Mouse (Mus musculus): ENCODE data around the gene Lin52. TPM values are rescaled to one million over a fixed set of nuclear protein-coding genes. Genes with fewer than 3 reads are reported as not detected.

The Lin52 gene
- polyA plus RNA-seq, 1 experiment: 7.6 TPM

DNA sequence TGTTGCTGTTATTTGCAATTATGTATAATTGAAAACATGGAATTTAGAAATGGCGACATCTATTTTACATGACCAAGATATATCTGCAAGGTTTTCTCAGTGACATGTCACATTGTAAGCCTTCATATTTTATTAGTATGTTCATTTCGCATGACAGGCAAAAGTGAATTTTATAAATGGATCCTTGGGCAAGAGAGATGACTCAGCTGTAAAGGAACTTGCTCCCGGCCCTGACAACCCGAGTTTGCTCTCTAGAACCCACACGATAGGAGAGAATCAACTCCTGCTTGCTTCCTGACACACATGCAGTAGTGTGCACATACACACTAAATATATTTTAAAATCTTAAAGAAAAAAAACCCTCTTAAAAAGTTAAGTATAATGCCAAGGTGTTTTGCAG, 10.2 kb downstream of the Lin52 start:
- WGBS: 89% methylated on average over 5 of the region's 5 CpGs
- no peak for DNase-seq (ENCODE audit: low read depth, low spot score)

DNA sequence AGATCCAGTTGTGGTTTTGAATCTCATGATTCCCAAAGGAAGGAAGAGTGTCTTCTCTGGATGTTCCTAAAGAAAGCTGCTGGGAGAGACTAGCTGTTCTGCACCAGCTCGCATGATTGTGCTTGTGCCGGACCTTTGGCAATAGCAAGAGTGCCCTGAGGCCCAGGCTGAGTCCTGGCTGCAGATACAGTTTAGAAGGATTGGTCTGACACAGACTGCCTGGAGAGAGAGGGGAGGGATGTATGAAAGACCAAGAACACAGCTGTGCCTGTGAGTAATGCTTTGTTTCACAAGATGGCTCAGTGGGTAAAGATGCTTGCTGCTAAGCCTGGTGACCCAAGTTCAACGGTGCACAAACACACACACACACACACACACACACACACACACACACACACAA, 11.6 kb downstream of the Lin52 start:
- DNase-seq (ENCODE audit: low read depth, low spot score): no peak
- 89% methylated on average over 3 of the region's 3 CpGs for WGBS

DNA sequence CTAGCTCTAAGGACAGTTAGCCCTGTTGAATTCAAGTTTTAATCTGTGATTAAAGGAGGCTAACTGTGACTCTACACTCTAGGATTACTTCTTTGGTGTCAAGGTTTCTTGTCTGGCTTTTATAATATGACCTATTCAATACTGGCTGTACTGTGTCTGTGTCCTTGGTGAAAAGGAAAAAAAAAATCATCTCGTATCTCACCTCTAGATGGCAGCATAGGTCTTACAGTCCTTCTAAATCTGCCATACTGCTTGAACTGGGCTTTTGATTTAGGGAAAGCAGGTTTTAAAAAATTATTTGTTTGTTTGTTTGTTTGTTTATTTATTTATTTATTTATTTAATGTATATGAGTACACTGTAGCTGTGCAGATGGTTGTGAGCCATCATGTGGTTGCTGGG, 17.5 kb downstream of the Lin52 start:
- 0% methylated on average over 1 of the region's 1 CpGs for WGBS
- DNase-seq (ENCODE audit: low read depth, low spot score): no peak

DNA sequence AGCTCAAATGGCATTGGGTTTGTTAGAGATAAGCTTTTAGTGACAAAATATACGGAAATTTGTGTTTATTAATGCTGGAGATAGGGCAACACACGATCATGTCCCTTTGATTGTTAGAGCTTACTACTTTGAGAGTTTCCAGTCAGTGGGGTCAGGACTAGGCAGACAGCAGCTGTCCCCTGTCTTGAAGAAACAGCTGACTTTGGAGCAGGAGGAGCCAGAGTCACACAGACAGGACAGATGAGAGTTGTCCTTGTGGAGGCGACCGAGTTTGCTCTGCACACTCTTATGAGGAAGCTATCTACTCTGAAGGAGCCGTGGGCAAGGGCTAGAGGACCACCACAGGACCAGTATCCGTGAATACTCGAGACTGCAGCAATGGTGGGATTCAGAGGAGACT, 27.7 kb downstream of the Lin52 start:
- DNase-seq (ENCODE audit: low read depth, low spot score): no peak
- WGBS: 86% methylated on average over 7 of the region's 7 CpGs

- DNase-seq (ENCODE audit: low read depth, low spot score): no peak
- 69% methylated on average over 2 of the region's 2 CpGs for WGBS
These were observed 30.0 kb downstream of the Lin52 start for GRCm38 (mm10) chr12:84481251-84481650.

DNA sequence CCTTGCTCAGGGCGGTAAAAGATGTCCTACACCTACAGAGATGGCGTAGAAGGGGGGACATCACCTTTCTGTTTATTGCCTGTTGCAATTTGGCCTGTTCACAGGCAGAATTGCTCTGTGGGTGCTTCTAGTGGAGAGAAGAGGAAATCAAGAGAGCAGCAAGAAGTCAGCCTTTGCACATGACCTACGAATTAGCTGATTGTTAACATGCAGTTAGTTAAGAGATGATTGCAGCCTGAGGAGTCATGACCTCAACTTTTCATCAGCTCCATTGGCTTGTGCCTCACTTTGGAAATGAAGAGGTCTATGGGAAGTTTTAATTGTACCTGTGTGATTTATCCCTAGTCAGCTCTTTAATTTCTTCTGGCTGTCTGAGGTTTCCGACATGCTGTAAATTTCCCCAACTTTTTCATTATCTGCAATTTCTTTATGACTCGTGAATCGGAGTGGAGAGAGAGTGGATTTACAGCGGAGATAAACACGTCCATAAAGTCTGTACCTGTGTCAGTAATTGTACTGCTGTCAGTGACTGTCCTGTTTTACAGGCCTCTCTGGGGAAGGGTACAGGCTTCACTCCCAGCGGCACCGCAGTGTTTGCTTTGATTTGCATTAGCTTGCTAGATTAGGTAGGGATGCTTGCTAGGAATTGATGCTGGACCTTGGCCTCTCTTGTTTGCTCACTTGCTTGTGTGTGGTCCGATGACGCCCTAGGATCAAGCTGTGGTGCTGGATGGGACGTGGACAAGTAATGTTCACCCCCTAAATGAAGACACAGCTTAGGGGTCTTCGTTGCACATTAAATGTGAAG, 31.8 kb downstream of the Lin52 start:
- no peak for DNase-seq (ENCODE audit: low read depth, low spot score)

DNA sequence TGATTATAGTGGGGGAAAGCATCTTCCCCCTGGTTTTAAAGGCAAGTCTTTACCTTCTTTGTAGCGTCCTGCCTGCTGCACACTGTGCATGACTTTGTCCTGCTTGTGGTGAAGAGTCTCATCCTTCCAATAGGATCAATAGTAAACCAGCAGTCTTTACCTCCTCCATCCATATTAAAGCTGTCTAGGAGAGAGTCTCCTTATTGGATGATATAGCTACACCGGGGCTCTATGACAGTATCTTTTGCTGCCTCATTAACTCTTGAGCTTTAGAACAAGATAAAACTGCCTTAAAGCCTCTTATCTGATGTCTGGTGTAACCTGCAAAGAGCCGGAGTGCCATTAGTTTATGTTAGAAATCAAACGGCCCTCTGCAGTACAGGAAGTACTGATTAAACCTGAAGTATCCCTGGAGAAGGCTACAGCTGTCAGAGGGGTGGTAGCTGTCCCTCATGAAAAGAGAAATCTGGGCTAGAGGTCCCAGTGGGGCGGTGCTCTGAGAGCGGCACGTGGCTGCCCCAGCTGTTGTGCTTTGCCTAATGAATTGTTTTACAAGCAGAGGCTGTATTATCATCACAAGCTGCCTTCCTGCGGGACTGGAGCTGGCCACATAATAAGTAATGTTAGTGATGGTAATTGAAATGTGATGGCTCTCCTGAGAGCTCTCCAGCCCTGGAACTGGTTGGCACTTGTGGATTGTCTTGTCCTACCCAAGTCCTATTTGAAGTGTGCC, 36.3 kb downstream of the Lin52 start:
- no peak for DNase-seq (ENCODE audit: low read depth, low spot score)
- WGBS: 21% methylated on average over 8 of the region's 8 CpGs

More for the DNA sequence above, 31.8 kb downstream of the Lin52 start:
- 43% methylated on average over 14 of the region's 14 CpGs for WGBS

DNA sequence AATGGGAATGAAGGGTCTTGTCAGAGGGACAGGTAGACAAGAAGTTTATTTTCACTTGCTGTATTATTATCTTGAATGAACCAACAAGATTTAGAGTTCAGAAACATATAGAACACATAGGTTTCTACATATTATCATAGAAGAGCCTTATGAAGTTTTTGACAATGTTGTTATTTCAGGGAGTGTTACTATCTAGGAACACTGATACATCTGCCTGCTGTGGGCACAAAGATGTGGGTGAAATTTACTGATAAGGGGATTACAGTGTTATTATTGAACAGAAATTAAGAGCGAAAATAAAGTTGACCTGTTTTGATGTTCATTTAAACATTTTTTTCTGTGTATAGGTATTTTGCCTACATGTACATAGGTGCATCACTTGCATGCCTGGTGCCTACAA, 45.6 kb downstream of the Lin52 start:
- no peak for DNase-seq (ENCODE audit: low read depth, low spot score)
- 92% methylated on average over 1 of the region's 1 CpGs for WGBS

DNA sequence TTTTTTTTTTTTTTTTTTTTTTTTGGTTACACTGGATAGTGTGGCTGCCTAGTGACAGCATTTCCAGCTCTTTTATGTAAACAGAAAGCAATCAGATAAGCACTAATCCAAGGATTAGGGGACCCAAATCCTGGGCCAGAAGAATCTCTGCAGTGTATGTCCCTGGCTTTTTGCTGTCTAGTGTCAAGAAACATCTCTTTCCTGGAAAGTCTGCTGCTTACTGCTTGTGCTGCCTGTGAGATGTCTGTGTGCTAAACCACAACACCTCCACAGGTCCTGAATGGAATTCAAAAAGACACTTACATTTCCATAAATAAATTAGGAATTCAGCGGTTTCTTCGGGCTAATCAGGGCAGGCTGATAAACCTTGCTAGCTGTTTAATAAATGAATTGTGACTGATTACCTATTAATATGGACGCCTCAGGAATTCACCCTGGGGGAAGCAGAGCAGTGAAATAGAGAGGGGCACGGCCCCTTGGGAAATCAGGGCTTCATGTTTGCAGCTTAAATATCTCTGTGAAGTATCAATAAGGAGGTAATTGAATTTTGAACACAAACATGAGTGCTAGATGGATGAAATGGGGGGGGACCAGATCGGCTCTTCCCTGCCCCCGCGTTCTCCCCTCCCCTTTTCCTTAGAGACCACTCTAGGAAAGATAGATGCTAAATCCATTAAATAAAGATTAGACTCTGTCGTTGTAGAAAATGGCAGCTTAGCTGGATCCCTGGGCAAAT, 49.5 kb downstream of the Lin52 start:
- 88% methylated on average over 8 of the region's 8 CpGs for WGBS
- no peak for DNase-seq (ENCODE audit: low read depth, low spot score)

- 86% methylated on average over 4 of the region's 4 CpGs for WGBS
- no peak for DNase-seq (ENCODE audit: low read depth, low spot score)
These were observed 50.1 kb downstream of the Lin52 start for GRCm38 (mm10) chr12:84501278-84501677.

GRCm38 (mm10) chr12:84506856-84507255, 55.6 kb downstream of the Lin52 start:
- 75% methylated on average over 4 of the region's 4 CpGs for WGBS
- no peak for DNase-seq (ENCODE audit: low read depth, low spot score)

GRCm38 (mm10) chr12:84512016-84512415, 60.8 kb downstream of the Lin52 start:
- DNase-seq (ENCODE audit: low read depth, low spot score): no peak
- WGBS: 64% methylated on average over 3 of the region's 3 CpGs

DNA sequence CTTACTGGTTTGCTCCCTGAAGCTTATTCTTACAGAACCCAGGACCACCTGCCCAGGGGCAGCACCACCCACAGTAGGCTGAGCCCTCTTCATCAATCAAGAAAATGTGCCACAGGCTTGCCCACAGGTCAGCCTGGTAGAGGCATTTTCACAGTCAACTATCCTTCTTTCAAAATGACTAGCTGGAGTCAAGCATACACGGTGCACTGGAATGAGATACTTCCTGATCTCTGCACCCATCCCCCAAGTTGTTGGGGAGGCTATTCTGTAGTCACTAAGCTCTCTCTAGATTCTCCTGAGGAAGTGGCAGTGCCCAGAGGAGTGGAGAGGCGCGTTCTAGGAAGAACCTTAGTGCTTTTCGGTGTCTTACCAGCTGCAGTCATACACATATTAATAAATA, 64.3 kb downstream of the Lin52 start:
- no peak for DNase-seq (ENCODE audit: low read depth, low spot score)
- 79% methylated on average over 4 of the region's 4 CpGs for whole genome bisulfite sequencing

DNA sequence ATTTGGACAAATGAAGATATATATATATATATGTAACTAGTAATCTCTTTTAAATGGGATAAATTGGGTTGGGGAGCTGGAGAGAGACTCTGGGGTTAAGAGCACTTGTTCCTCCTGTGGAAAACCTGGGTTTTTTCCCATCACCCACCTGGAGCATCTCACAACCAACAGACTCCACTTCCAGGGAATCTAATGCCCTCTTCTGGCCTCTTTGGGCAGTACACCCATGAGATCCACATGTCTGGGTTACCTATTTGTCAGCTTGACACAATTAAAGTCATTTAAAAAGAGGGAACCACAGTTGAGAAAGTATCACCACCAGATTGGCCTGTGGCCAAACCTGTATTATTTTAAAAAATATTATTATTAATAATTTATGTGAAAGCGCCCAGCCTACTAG, 65.4 kb downstream of the Lin52 start:
- 97% methylated on average over 1 of the region's 1 CpGs for WGBS
- DNase-seq (ENCODE audit: low read depth, low spot score): no peak

- no peak for DNase-seq (ENCODE audit: low read depth, low spot score)
- 66% methylated on average over 2 of the region's 2 CpGs for WGBS
These were observed 66.8 kb downstream of the Lin52 start for GRCm38 (mm10) chr12:84518018-84518417.

DNA sequence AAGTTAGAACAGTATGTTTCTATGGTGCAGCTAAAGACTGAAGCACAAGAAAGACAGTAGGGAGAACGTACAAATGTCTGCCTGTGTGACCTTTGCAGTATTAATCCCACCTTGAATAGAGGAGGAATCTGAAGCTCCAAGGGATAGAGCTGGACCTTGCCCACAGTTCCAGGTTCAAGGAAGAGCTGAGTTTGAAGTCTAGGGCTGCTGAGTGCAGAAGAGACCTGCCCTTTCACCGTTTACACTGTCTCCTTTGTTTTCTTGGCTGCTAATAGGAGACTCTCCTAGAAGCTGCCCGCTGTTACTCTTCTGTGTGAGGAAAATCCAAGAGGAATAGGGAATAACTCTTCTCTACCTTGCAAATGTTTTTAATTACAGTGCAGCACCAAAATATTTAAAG, 72.5 kb downstream of the Lin52 start:
- 48% methylated on average over 3 of the region's 3 CpGs for WGBS
- no peak for DNase-seq (ENCODE audit: low read depth, low spot score)

DNA sequence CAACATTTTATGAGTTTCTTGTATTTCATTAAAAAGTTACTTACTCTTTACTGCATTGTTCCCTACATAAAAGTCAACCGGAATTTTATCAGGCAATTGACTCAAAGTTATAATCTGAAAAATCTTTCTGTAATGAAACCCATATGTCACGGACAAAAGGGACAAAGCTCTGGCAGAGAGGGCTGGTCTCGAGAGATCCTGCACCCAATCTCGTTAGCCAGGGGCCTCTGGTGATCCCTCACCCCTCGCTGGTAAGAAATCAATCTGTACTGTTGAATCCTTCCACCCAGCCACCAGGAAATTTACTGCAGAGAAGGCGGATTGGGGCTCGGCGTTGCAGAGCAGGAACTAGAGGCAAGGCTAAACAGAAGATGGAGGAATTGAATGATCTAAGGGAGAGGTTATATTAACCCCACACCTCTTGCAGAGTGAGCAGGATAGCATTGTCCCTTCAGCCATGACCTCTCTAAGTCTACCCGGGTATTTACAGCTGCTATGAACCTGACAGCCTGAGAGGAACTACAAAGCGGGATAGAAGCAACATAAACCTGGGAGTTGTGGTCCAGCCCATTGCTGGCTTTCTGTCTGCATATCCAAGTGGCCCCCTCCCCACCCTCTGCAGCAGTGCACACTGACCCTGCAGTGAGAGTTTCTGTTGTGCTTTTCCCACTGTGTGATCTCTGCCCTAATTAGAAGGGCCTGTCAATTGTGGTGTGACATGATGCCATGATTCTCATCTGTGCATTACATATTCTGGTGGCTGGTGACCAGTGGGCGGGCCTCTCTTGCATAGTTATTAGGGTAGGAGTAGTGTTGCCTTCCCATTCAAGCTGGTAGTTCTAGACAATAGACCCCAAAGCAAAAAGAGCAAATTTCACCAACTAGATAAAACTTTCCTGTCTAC, 73.2 kb downstream of the Lin52 start:
- WGBS: 54% methylated on average over 11 of the region's 11 CpGs
- DNase-seq (ENCODE audit: low read depth, low spot score): no peak

GRCm38 (mm10) chr12:84525422-84525821, 74.2 kb downstream of the Lin52 start:
- DNase-seq (ENCODE audit: low read depth, low spot score): no peak
- WGBS: 65% methylated on average over 12 of the region's 12 CpGs

- no peak for DNase-seq (ENCODE audit: low read depth, low spot score)
- WGBS: 66% methylated on average over 5 of the region's 5 CpGs
These were observed 79.2 kb downstream of the Lin52 start for GRCm38 (mm10) chr12:84530426-84530825.
